Mouse (Mus musculus): ENCODE results near the gene Hist2h3c2.
"Not testable (repeated sequence)": the region's sequence is repeated elsewhere in the genome, so short reads cannot be mapped to it uniquely, and the experiment has no call there.

Hist2h3c2 gene

GRCm38 (mm10) chr3:96261623-96262022 is 22.7 kb upstream of the Hist2h3c2 start:
- in situ Hi-C loops (cut with MboI, MseI): no loop called here

GRCm38 (mm10) chr3:96260220-96260619 is 21.3 kb upstream of the Hist2h3c2 start:
- in situ Hi-C loops (cut with MboI, MseI): no loop called here

GRCm38 (mm10) chr3:96257190-96257589 is 18.3 kb upstream of the Hist2h3c2 start:
- in situ Hi-C loops (cut with MboI, MseI): no loop called here

- in situ Hi-C loops (cut with MboI, MseI): no loop called here
These were observed 17.1 kb upstream of the Hist2h3c2 start for GRCm38 (mm10) chr3:96255926-96256593.

DNA sequence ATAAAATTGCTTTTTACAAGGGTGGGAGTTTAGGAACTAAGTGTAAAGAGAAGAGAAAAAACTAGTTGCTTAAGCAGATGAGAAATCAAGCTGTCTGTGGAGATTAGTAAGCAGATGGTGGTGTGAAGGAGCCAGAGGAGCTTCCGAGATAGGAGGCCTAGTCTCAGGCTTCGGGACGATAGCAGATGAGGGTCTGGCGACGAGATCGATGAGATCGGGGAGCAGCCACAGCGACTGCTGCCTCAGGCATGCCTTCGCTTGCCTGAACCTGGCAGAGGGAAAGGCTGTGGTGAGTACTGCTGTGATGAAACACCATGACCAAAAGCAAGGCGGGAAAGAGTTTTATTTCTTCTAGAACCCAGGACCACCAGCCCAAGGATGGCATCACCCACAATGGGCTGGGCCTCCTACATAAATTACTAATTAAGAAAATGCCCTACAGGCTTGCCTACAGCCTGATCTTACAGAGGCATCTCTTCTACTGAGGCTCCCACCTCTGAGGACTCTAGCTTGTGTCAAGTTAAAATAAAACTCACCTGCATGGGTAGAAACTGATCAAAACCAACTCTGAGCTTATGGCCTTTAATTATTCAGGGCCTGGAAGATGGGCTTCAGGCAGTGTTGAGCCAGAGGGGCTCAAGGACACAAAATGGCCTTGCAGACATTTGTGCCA is 15.9 kb upstream of the Hist2h3c2 start:
- in situ Hi-C loops (cut with MboI, MseI): no loop called here

- in situ Hi-C loops (cut with MboI, MseI): no loop called here
These were observed 12.9 kb upstream of the Hist2h3c2 start for GRCm38 (mm10) chr3:96251787-96252186.

DNA sequence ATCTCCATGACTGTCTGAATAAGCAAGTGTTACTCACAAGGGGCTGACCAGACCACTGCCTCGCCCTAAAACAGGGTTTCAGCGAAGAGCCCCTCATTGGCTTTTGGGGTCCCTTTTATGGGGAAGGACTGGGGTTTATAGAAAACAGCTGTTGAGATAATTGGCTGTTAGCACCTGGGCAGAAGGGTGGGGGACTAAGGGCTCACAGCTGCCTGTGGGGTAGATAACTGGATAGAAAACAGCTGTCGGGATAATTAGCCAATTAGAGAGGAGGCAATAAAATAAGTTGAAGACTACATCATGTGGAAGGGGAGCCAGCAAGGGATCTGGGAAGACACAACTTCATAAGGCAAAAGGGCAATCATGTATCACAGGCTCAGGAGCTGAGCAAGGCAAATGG is 12.0 kb upstream of the Hist2h3c2 start:
- in situ Hi-C loops (cut with MboI, MseI): no loop called here

DNA sequence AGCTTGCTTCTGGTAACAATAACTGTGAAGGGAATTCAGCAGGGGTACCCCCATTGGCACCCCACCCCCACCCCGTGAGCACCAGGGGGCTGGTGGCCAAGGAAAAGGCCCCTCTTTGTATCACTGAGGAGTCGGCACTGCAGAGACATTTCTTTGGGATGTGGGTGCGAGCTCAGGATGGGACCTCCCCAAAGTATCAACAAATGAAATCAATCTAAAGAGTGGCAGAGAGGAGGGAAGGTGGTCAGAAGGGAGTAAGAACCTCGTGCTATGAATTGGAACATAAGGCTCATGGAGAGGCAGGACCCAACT is 10.1 kb upstream of the Hist2h3c2 start:
- in situ Hi-C loops (cut with MboI, MseI): no loop called here

- in situ Hi-C loops (cut with MboI, MseI): no loop called here
These were observed 9.5 kb upstream of the Hist2h3c2 start for GRCm38 (mm10) chr3:96248141-96249033.

DNA sequence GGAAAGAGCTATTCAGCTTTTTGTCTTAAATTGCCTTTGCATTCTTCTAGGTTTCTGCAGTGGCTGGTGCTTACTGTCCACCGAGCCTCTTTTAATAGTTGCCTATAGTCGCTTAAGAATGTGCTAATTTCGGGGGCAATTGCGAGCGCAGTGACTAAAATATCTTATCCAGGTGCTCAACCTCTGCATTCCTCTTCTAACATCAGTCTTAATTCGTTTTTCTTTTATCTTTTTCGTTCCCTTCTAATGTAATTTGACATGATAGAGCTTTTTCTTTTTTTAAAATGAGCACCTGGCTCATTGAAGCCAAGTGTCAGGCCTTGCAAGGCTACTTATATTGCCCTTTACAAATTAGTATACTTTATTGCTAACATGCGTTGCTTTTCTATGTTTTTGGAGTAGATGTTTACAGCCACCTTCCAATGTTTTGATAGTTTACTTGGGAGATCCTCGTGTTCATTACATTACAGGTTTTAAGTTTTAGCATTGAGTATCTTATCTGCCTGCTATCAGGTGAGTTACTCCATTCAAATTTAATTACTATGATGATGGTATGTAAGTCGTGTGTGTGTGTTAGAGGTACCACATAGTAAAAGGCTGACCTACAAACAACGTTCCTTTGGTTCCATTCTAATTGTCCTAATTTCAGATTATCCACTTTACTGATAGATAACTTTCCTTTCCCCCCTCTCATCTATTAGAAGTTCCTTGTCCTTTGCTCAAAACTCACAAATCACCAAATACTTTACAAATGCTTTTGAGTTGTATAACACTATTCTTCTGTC is 8.6 kb upstream of the Hist2h3c2 start:
- in situ Hi-C loops (cut with MboI, MseI): no loop called here

DNA sequence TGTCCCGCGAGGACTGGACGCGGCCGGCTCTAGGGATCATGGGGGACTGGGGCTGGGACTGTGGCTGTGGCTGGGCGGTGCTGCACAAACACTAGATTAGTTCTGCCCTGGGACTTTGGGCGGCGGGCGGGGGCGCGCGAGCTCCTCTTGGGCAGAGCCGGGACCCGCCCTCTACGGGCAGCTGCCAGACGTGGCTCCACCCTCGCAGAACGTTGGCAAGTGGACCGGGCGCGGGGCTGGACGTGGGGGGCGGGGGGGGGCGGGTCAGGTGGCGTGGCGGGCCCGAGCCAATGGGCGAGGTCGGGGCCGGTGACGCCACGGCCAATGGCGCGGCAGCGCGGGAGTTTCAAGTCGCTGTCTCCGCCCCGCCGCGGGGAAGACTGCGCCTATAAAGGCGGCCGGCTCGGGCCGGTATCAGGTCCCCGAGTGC is 7.5 kb upstream of the Hist2h3c2 start, which contains the start of gene Hist2h3c1:
Gene Hist2h3c1 (plus strand): TSS at position 259 of the 430 bp plus-strand sequence.
- in situ Hi-C loops (cut with MboI, MseI): not testable (repeated sequence)

- in situ Hi-C loops (cut with MboI, MseI): not testable (repeated sequence)
These were observed 7.1 kb upstream of the Hist2h3c2 start for GRCm38 (mm10) chr3:96246018-96246417.

GRCm38 (mm10) chr3:96245003-96245886 is 6.3 kb upstream of the Hist2h3c2 start, which contains the start of gene Hist2h2aa1:
Gene Hist2h2aa1, plus strand, starts transcription at chr3:96245497.
- in situ Hi-C loops (cut with MboI, MseI): not testable (repeated sequence)

- in situ Hi-C loops (cut with MboI, MseI): no loop called here
These were observed 5.1 kb upstream of the Hist2h3c2 start for GRCm38 (mm10) chr3:96243921-96244572.

DNA sequence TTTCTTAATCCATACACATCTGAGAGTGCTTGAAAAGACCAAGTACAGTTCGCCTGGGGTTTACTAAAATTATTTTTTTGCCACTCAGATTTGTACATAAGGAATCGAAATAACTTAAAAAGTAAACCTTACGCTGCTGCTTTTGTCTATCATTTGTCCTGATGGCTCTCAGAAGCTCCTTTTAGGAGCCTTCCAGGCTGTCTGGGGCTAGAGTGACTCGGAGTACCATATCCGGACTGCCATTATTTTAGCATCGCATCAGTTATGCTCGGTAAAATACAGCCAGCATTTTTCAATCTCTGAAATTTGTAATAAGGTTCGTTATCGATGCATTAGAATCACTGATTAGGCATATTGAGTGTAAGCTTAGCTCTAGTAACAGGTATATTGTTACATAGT is 1.9 kb upstream of the Hist2h3c2 start:
- in situ Hi-C loops (cut with MboI, MseI): no loop called here

GRCm38 (mm10) chr3:96239949-96240798 is 1.2 kb upstream of the Hist2h3c2 start, which contains the start of gene Hist2h2aa2:
Gene Hist2h2aa2, minus strand, starts transcription at chr3:96240276.
- in situ Hi-C loops (cut with MboI, MseI): not testable (repeated sequence)

GRCm38 (mm10) chr3:96237904-96238511 is 919 bp downstream of the Hist2h3c2 start:
- in situ Hi-C loops (cut with MboI, MseI): no loop called here

- in situ Hi-C loops (cut with MboI, MseI): no loop called here
These were observed 1.5 kb downstream of the Hist2h3c2 start for GRCm38 (mm10) chr3:96237335-96237903.
